Mouse (Mus musculus) right cerebral cortex, postnatal 4 days (tissue): Measurements from ENCODE around the gene Rprd1b.

ENCODE experiments used
- DNase-seq: peaks from one replicate; pipeline ENCODE4 v3.0.0-alpha.2; 2022

Rprd1b gene

DNA sequence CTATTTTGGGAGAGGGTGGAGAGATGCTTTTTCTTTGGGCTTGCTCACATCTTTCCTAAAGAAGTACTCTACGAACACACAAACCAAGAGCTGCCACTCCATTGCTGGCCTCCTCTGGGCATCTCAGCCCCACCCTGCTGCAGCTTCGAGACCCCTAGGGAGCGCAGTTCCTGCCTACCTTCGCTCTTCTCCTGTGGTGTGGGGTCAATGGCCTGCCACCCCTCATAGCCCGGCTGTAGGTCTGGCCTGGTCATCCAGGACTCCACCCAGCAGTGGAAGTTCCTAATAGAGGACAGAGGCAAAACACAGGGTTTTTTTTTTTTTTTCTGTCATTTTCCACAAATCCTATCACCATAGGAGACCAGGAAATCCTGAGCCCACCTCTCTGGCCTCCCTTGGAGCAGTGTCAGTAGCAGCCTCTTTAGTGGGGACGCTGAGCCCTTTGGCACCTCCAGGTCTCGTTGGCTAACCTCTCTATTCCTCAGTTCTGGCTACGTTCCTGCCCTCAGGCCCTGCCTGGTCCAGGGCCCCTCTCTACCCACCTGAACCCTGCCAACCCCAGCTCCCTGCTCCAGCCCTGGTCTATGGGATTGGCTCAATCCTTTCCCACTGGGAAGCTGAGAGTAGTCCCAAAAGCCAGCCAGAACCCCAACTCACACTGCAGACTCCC, 100.3 kb downstream of the Rprd1b start:
- DNase-seq, result no peak

DNA sequence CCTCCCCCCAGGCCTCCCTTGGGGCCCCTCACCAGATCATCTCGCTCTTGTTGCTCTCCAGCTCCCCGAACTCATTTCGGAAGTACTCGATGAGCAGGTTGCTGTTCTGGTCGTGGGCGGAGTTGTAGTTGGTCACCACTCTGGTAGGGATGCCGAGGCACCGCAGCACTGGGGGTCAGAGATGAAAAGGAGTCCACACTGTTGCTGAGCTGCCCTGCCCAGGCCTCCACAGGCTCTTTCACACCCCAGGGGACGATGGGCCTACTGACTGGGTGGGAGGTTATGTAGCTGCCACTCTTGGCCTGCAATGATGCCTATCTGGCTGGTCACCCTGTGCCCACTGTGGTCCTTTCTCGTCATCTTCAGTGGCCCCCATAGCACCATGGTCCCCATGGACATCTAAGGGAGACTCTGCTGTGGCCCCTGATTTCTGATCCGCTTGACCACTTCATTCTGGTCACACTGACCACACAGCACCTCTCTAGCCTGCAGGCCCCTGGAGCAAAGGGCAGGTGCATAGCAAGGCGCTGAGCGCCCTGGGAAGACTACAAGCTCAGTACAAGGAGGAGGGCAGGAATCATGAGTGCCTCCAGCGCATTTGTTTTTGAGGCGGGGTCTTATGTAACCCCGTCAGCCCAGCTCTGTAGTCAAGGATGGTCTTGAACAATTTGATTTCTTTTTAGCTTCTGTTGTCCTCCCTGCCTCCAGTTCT, 101.2 kb downstream of the Rprd1b start:
- no peak for DNase-seq

DNA sequence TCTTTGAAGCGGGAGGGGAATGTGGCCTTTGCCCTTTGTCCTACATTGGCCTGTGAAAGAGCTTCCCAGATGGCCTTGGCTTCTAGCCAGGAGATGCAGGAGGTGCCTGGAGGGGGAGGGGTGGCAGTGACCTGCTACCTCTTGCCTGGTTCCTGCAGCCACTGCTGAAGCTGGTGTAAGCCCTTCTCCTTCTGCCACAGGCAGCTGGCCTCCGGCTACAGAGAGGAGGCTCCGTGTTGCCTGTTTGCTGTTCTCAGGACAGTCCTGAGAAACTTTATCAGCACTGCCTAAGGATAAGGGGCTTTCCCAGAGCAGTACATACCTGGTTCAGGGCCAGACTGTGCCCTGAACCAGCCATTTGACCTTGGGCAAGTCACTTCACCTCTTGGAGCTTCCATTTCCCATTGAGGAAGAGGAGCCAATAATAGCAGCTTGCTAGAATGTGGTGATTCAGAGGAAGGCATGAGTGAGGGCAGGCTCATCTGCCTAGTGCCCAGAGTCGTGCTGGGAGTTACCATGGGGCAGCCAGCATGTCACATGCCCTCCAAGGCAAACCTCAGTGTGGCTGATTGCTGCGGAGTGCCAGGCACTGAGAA, 102.2 kb downstream of the Rprd1b start:
- no peak for DNase-seq

DNA sequence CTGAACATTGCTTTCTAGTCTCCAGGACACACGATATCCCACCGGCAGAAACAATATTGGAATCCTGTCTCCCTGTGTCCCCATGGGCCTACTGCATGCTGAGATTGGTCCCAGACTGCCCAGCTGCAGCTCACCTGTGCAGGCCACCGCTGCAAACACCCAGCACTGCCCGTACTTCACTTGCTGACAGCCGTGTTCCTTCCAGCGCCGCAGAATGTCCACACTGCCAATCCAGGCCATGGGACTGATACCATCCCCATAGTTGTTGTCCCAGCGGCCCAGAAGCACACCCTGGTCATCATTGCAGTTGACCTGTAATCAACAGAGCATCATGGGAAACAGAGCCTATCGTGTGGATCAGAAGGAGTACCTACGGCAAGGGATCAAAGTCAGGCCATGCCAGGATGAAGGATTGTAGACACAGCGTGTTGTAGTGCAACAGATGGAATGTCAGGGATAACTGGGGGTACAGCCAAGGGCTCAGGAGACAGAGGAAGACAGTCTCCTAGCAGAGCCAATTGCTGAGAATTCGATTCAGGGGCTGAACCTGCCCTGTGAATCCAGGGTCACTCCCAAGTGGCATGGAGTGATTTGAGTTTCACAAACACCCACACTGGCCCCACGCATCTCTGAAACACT, 103.0 kb downstream of the Rprd1b start:
- DNase-seq, result no peak

DNA sequence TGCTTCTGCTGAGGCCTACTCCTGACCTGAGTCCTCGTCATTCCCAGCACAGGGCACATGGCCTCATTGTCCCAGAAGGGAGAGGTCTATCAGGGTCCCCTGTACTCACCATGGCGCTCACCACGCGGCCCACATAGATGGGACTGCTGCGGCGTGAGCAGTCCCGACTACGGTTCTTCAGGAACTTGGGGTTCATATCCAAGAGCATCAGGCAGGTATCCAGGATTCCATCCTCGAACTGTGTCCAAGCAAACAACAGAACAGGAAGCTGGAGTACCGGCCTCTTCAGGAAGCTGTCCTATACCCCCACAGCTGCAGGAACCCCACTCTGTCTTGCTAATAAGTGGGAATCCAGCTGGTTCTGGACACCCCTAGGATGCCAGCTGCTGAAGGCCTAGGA, 104.0 kb downstream of the Rprd1b start:
- DNase-seq, result no peak

DNA sequence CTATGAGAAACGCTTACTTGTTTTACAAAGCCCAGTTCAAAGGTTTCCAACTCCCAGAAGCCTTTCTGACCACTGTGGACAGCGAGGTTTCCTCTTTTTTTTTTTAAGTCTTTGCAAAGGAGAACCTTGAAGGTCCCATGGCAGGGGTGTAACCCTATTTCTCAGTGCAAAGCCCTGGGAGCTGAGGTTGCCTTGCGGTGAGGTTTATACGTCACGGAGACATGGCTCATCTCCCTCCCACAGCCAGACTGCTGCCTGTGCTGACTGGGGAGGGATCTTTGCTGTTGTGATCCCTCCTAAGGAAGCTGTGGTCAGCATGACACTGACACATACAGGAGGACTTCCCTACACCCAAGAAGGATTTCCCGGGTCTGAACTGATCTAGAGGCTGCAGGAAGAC, 104.8 kb downstream of the Rprd1b start:
- DNase-seq, result no peak

DNA sequence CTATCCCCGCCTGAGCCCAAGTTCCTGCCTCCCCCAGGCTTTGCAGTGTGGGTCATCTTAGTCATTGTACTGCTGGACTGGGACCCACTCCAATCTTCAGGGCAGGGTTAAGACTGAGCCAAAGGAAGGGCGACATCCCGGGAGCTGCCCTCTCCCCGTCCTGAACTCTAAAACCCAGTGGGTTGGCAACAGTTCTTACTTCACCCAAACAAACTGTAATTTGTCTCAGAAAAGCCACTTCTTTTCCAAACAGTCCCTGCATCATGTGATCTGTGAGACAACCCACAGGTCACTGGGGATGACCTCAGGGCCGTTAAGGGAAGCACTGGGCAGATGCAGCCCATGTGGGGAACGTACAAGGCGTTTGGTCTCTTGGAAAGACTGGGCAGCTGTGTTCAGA, 107.9 kb downstream of the Rprd1b start:
- no peak for DNase-seq

DNA sequence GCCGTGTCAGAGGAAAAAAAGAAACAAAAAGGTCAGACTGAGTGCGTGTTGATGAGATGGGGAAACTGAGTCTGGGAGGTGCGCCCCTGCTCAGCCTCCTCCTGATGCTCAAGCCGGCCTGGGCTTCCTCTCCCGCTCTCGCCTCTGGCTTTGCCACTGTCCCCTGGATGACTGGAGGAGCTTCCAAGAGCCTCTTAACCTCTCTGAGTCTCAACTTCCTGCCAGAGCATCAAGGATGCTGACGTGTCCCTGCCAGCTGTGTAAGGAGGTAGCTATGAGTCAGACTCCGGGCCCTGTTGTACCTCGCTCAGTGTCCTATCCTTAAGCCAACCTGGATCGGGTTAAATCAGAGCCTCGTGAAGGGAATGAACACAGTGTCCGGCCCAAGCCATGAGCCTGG, 109.5 kb downstream of the Rprd1b start:
- DNase-seq, result no peak

DNA sequence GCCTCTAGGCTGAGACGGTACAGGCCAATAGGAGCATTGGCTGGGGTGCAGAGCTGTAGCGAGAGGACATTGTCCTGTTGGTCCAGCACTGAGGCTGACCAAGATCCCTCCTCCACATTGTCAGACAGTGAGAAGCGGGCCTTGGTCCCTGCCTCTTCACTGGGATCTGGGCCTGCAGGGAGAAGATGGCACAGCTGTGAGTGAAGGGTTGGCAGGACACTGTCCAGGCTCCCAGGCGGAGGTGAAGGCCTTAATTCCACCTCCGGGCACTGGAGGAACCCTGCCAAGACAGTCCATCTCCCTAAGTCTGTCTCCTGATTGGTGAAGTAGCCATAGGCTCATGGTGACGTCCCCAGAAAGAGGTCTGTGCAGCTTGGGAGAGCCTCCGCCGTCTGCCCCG, 110.5 kb downstream of the Rprd1b start:
- DNase-seq, result no peak

DNA sequence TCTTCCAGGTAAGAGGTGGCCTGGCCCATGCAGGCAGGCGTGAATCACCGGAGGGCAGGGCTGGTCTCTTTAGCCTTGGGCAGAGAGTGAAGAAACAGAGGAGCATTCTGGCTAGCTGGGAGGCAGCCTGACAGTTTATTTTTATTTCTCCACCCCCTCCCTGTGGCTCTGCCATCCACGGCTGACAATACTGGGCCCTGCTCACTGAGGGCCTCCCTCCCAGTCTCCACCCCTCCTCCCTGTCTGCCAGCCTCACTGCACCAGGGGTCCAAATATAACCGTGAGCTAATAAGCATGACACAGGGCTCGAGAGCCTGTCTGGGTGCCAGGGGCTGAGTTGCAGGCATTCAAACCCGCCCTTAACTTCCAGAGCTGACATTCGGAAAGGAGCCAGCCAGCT, 111.3 kb downstream of the Rprd1b start:
- peak; percentile 27 for DNase-seq

DNA sequence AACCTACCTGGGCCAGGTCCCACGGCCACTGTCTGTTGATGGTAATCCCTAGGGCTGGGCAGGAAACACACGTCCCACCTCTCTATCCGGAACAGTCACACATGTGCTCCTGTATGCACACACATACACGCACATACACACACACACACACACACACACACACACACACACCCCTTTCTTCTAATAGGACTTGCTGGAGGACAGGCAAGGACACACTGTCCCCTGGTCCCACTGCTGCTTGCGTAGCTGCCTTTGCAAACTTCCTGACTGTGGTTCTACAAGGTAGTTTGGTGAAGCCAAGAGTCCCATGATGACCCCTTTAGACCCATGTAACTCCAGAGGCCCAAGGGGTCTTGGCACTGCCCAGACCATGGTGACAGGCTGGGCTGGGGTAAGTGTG, 112.4 kb downstream of the Rprd1b start:
- no peak for DNase-seq

DNA sequence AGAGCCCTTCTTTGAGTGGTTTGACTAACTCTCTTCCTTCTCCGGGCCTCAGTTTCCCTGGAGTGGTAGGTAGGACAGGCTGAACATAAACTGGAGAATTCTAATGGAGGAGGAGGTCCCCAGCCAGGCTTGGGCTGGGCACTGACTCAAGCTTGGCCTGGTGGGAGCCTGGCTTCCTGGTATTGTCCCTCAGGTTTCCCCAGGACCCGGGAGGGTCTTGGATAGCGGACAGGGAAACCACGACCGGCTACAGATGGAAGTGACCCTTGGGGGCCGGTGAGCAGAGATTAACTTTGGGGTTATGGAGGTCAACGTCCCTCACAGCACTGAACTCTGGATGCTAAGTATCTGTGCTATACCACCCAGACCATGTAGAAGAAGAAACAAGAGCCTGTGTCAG, 113.0 kb downstream of the Rprd1b start:
- DNase-seq, result no peak

DNA sequence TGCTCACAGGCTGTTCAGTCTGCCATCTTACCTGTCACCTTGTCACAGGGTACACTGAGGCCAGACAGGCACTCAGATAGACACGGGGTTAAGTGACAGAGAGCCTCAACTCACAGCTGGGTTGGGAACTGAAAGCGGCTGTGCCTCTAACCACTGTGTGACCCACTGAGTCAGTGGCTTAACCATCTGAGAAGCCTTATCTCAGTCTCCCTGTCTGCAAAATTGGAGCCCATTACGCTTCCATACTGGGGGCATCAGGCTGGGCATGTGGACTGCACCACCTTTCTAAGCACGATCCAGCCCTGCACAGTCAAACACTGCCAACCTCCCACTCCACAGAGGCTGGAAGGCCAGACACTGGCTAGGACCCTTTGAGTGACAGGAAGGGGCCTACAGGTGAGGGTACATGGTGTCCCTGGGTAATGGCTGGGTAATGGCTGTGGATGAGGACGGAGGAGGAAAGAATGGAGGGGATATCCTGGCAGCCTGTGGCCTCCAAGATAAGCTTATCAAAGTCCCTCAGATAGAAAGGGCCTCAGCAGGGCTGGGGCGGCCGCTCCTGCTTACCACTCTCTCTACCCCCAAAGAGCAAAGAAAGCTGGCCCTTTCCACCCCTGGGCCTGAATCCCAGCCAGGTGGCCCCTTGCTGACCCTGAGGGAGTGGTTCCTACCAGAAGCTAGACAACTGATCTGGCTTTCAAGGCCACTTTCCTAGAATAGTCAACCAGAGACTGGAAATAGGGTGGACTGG, 113.6 kb downstream of the Rprd1b start:
- DNase-seq, result no peak

DNA sequence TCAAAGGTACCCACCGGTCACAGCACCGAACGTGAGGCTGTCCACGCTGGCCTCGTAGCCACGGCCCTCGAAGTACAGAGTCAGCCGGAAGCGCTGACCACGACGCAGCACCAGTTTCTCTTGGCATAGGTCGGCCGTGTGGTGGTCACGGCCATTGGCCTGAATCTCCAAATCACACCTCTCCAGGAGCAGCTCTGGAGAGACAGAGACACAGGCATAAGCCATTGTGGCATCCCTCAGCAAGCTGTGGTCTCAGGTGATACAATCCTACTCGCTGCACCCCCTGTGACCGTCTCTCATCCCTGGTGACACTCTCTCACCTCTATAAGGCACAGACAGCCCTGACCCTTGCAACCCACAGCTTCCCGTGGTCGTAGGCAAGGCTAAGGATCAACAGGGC, 114.7 kb downstream of the Rprd1b start:
- DNase-seq, result no peak

DNA sequence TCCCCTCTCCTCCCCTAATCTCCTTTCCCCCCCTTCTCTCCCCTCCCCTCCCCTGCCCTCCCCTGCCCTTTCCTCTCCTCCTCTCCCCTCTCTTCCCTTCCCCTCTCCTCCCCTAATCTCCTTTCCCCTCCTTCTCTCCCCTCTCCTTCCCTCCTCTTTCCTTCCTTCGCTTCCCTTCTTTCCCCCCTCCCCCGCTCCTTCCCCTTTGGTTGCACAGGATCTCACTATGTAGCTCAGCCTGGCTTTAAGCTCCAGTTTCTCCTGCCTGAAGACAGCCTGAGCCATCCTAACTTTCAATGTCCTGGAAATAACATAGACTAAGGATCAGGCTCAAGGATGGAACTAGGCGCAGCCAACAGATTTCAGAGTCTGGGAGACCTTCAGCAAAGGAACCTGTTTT, 115.5 kb downstream of the Rprd1b start:
- no peak for DNase-seq

DNA sequence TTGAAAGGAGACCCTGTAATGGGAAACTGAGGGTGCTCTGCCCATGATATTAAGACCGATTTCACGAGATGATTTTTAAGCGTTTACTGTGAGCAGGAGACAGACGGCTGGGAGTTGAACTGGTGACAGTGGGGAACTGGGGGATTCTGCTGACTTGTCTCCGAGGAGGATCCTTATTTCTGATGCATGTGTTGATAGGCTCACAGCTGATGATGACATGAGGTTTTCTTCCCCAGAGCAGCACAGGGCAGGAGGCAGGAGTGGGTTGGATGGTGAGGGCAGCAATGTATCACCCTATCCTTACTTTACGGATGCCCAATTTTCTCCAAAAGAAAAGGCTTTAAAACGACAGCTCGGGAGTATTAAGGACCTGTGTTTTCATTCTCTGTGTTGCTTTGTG, 116.0 kb downstream of the Rprd1b start:
- DNase-seq, result no peak

DNA sequence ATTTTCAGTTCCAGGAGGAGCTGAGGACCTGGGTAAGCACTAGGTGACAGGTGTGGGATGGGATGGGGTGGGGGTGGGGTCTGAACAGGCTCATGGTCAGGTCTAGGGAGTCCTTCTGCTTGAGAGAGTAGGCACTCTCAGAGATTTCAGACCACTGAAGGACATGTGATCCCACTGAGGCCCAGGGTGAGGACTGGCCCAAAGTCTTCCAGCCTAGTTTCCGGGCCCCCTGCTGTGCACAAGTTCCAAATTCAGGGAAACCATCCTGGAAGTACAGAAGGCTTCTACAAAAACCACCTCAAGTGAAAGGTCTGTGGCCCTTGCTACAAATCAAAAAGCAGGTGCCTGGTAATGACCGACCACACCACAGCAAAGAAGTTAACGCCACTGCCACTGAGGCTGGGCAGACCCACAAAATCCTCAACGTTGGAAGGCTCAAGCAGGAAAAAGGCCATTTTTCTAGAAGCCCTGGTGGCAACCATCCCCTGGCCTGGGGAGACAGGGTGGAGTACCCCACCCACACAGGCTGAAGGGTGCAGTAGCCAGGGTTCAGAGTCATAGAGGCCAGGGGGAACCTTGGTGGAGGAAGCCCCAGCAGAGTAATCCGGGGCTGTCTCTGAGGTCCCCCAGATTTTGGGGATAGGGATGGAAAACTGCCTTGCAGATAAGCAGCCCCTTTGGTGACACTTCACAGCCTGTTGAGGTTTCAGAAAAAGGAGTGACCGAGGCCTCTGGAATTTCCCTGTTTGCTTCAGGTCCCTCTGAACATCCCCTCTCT, 116.6 kb downstream of the Rprd1b start:
- no peak for DNase-seq

DNA sequence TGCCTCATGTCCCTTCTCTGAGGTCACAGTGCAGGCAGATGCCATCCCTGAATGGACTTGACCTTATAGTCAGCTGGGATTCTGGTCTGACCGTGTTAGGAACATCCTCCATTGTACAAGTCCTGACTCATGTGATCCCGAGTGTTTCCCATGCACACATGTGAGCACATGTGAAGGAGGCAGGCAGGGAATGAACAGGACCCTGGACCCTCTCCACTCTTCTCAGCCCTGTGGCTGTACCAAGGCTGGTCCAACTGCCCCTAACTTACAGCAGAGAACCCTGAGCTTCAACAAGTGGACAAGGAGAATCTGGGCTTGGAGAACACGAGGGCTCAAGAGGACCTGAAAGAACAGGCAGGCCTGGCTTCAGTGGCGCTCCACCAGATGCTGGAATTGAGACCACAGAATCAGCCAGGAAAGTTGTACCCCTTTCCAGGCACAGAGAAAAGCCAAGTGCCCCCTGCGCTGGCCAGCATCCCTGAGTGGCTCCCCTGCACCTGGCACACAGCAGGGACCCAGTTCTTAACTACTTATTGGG, 117.3 kb downstream of the Rprd1b start:
- DNase-seq, result no peak

DNA sequence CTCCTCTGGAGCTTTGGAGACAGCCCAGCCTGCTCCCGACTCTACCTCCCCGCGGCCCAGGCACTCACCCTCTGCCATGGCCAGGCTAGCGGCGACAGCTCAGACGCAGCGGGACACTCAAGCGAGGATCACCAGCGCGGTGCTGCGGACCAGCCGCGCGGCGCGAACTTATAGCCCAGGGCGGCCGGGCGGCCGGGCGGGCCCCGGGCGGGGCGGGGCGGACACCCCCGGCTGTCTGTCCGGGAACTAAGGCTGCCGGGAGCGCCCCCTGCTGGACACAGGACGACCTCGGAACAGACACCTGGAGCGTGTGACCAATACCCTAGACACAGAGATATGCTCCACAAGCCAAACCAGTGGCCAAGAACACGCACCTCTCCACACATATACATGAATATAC, 117.9 kb downstream of the Rprd1b start, which contains the start of gene Tgm2:
Gene Tgm2, minus strand, starts transcription at position 214 of the 400 bp plus-strand sequence.
- peak; percentile 78 for DNase-seq

DNA sequence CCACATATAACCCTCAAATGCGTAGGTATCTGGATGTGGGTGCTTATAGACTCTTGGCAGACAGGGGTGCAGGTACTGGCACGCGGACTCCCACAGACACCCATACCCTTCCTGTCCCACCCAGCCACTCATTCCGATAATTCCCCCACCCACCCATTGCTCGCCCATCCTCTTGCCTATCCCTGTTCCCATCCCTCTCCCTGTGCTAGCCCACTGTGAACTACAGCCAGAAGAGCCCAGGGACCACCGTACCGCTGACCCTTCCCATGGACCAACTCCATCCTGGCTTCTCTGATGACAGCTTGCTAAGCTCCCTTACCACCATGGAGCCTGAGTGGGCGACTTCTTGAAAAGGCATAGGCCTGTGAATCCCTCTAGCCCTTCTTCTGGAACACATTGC, 118.7 kb downstream of the Rprd1b start:
- no peak for DNase-seq

DNA sequence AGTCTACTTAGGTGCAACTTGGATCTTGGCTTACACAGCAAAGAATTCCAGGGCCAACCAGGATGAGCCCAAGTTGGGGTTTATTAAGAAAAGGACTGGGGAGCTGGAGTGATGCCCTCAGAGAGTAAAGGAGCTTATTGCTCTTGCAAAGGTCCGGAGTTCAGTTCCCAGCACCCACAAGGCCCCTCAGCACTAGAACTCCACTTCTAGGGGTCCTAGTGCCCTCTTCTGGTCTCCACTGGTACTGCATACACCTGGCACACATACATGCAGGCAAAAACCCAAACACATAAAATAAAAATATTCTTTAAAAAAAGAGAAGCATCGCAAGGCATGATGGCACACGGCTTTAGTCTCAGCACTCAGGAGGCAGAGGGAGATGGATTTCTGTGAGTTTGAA, 122.8 kb downstream of the Rprd1b start:
- no peak for DNase-seq

DNA sequence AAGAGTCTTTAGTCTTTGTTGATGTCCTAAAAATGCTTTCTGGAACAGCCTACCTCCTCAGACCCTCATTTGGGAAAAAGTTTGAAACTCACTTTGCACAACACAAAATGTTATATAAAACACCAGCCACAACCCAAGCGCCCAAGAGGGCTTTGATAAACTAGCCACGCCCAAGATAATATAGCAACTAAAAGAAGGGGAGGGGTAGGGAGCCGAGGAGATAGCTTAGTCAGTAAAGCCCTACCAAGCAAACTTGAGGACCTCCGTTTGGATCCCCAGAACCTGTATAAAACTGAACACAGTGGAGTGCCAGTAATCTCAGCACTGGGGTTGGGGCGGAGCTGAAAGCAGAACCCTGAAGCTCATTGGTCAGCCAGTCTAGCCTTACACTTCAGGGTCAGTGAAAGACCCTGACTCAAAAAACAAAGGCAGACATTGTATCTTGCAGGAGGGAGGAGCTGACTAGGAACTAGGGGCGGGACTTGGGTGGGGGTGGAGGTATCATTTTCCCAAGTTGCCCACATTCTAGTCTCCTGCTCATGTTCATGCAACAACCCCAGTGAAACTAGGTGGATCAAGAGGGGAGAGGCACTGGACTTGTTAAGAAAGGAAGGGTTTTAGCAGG, 124.5 kb downstream of the Rprd1b start:
- no peak for DNase-seq
